8 mouse cellular contexts compared by ENCODE assay signal in the genomic region with DNA sequence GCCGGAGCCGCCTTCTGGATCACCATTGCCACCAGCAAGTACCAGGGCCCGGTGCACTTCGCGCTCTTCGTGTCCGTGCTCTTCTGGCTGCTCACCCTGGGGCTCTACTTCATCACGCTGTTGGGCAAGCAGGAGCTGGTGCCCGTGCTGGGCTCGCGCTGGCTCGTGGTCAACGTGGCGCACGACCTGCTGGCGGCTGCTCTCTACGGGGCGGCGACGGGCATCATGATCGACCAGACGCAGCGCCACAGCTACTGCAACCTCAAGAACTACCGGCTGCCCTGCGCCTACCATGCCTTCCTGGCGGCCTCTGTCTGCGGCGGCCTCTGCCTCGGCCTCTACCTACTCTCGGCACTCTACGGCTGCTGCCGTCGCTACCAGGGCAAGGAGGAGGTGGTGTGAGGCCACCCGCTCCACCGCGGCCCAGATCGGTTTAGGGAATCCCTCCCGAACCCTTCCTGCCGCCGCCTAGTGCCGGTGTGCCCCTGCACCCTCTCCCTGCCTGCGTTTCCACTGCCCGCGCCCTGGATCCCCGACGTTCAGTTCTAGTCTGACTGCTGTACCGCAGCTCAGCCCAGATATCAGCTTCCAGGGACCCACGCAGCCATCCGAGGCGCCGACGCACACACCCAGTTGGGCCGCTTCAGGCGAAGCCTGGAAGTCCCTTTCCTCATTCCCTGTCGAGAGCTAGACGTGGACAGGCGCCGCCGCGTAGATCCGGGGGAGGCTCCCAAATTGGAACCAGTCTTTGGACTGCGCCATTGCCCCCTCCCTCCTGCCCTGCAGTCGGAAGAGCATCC. TPM values are rescaled to one million over a fixed set of nuclear protein-coding genes. Genes with fewer than 3 reads are reported as not detected.
A peak's percentile ranks its signal among the peaks of the same experiment; 100 is the strongest.
DNase-seq lines count a peak whose midpoint lies in the region; ATAC-seq and TF ChIP-seq lines count a peak whose summit lies in the region.

No protein-coding gene starts in this region.

- no peaks in the 10 kb centered on the region for H3K9me3 ChIP-seq in ES-E14 (ENCODE audit: control insufficient read depth, insufficient read depth, low read depth, low read length)
- no peaks in the 10 kb centered on the region for H3K9me3 ChIP-seq in forebrain, embryonic 11.5 days (ENCODE audit: control insufficient read depth, low read length)

- TF ChIP-seq CTCF in bone marrow macrophage, adult 2 months (IDR thresholded peaks at IDR 0.05; ENCODE audit: low read depth, low read length) = no peak

- no peak for TF ChIP-seq POLR2A in bone marrow macrophage, adult 2 months (IDR thresholded peaks at IDR 0.05; ENCODE audit: borderline replicate concordance, low read depth, low read length)

- in situ Hi-C loops in ES-E14 (cut with MboI; ENCODE audit: low sequenced_read_pairs in 2 of 2, unreplicated experiment in 2 of 2) = no loop called here

- H3K9ac ChIP-seq in ES-E14 (ENCODE audit: insufficient read depth, low read depth, low read length, poor library complexity, severe bottlenecking) = peak overlapping the region; percentile 79
- peak overlapping the region; percentile 80 for H3K9ac ChIP-seq in forebrain, embryonic 11.5 days (ENCODE audit: low read length)

- H3K4me1 ChIP-seq in ES-E14 (ENCODE audit: control insufficient read depth in 2 of 2, insufficient read depth in 2 of 2, low read length in 2 of 2, poor library complexity in 1 of 2) = peaks cover 7 to 22% of the 10 kb centered on the region in 2 experiments
- H3K4me1 ChIP-seq in bone marrow macrophage, adult 2 months (ENCODE audit: control insufficient read depth, insufficient read depth, low read length) = peaks cover 40% of the 10 kb centered on the region
- H3K4me1 ChIP-seq in forebrain, embryonic 11.5 days (replicated peaks; ENCODE audit: control insufficient read depth, insufficient read depth, low read length) = 0 out of 2 replicates have a peak, but pooled peaks cover 3% of the 10 kb centered on the region

- peak overlapping the region; percentile 86 to 92 for H3K4me3 ChIP-seq in ES-E14 (ENCODE audit: insufficient read depth in 1 of 2, low read depth in 1 of 2, low read length in 2 of 2, poor library complexity in 1 of 2, severe bottlenecking in 1 of 2)
- peak overlapping the region; percentile 92 for H3K4me3 ChIP-seq in bone marrow macrophage, adult 2 months (ENCODE audit: insufficient read depth, low read length)
- H3K4me3 ChIP-seq in forebrain, embryonic 11.5 days (ENCODE audit: low read depth, low read length) = peak overlapping the region; percentile 60

- peak; percentile 37; the same call in 1 of the 2 replicates for ATAC-seq in forebrain, embryonic 11.5 days (replicated peaks; ENCODE audit: low FRiP score)

- whole genome bisulfite sequencing in forebrain, embryonic 11.5 days = 1% methylated on average over 63 of the region's 63 CpGs

- peak overlapping the region; percentile 2 for H3K27ac ChIP-seq in ES-E14 (ENCODE audit: insufficient read depth, low read depth, low read length, poor library complexity, severe bottlenecking)
- H3K27ac ChIP-seq in bone marrow macrophage, adult 2 months (ENCODE audit: insufficient read depth, low read depth, low read length) = peak overlapping the region; percentile 54
- no peak overlapping the region for H3K27ac ChIP-seq in forebrain, embryonic 11.5 days (ENCODE audit: low read depth, low read length)

- H3K4me2 ChIP-seq in forebrain, embryonic 11.5 days (ENCODE audit: low read depth, low read length, severe bottlenecking) = peak overlapping the region; percentile 84

- intact Hi-C loops in heart, postnatal 10 days (cut with DNase I) = loop anchor here (5.0 kb wide), 1 partner anchor 166 kb away; the partner anchor contains the start of genes Mms19 and Ubtd1

- peaks cover 6% of the 10 kb centered on the region; the same call in 1 of the 2 replicates for H3K36me3 ChIP-seq in ES-E14 (ENCODE audit: control insufficient read depth, insufficient read depth, low read length, poor library complexity, severe bottlenecking)
- H3K36me3 ChIP-seq in forebrain, embryonic 11.5 days (ENCODE audit: control insufficient read depth, insufficient read depth, low read length) = no peaks in the 10 kb centered on the region

- H3K27me3 ChIP-seq in forebrain, embryonic 11.5 days (ENCODE audit: control insufficient read depth, insufficient read depth, low read length) = peaks cover 14% of the 10 kb centered on the region

- DNase-seq in ES-E14 (ENCODE audit: low read depth, low spot score) = no peak
- peak; percentile 73 for DNase-seq in forebrain, embryonic 11.5 days (ENCODE audit: low spot score)
- peak; percentile 77 to 81 for DNase-seq in heart, postnatal 10 days
- DNase-seq in kidney, postnatal 36 days = peak; percentile 62 to 75
- peak; percentile 79 to 89 for DNase-seq in lung, postnatal 4 days
- peak; percentile 70 for DNase-seq in ovary, postnatal 36 days (ENCODE audit: low spot score)
- peak; percentile 73 to 76 for DNase-seq in urinary bladder, postnatal 4 days (ENCODE audit: low spot score in 2 of 2)

TF ChIP-seq in ES-E14, 5 proteins besides CTCF, POLR2A, EP300 and RAD21:
- TF ChIP-seq HCFC1 (IDR thresholded peaks at IDR 0.05; ENCODE audit: borderline replicate concordance, insufficient read depth, low read length) (no peak), ZC3H11A (IDR thresholded peaks at IDR 0.05; ENCODE audit: borderline replicate concordance, low read depth, low read length) (no peak), MAFK (IDR thresholded peaks at IDR 0.05; ENCODE audit: insufficient read depth, low read depth, low read length) (no peak), ZNF384 (IDR thresholded peaks at IDR 0.05; ENCODE audit: low read depth, low read length) (no peak), CHD2 (IDR thresholded peaks at IDR 0.05; ENCODE audit: low read depth, low read length) (no peak)

RNA-seq across cellular contexts. Expression of gene Marveld1, which starts 0.8 kb away (rescaled TPM):
- total RNA-seq in ES-E14 (2012; rRNA removed) = 39.8 and 56.3 TPM in 2 replicates
- polyA plus RNA-seq in bone marrow macrophage, adult 2 months (2012; ENCODE audit: insufficient read depth, insufficient read length, missing spikeins) = 32.4 TPM in 2 replicates
- polyA plus RNA-seq in forebrain, embryonic 11.5 days (2014; fragmentation: Nextera tagmentation; extraction: Ambion mirVana) = 8.7 and 9.7 TPM in 2 replicates
- 10 to 100 TPM; 30.3 to 31.2 TPM for total RNA-seq in heart, postnatal 10 days (2021)

RNA-seq across cellular contexts. Expression of gene Zfyve27, which starts 15.8 kb away (rescaled TPM):
- 45.9 and 78.1 TPM in 2 replicates for total RNA-seq in ES-E14 (2012; rRNA removed)
- polyA plus RNA-seq in bone marrow macrophage, adult 2 months (2012; ENCODE audit: insufficient read depth, insufficient read length, missing spikeins) = 30.7 and 32.3 TPM in 2 replicates
- 22.4 and 23.1 TPM in 2 replicates for polyA plus RNA-seq in forebrain, embryonic 11.5 days (2014; fragmentation: Nextera tagmentation; extraction: Ambion mirVana)
- 10 to 100 TPM; 27.6 to 29.6 TPM for total RNA-seq in heart, postnatal 10 days (2021)

RNA-seq across cellular contexts. Expression of gene Avpi1, which starts 19.1 kb away (rescaled TPM):
- 98.8 and 99.2 TPM in 2 replicates for total RNA-seq in ES-E14 (2012; rRNA removed)
- 16.9 and 21.3 TPM in 2 replicates for polyA plus RNA-seq in bone marrow macrophage, adult 2 months (2012; ENCODE audit: insufficient read depth, insufficient read length, missing spikeins)
- polyA plus RNA-seq in forebrain, embryonic 11.5 days (2014; fragmentation: Nextera tagmentation; extraction: Ambion mirVana) = 15.6 and 16.3 TPM in 2 replicates
- 10 to 100 TPM; 10.9 to 13.1 TPM for total RNA-seq in heart, postnatal 10 days (2021)

RNA-seq across cellular contexts. Expression of gene Sfrp5, which starts 54.1 kb away (rescaled TPM):
- total RNA-seq in ES-E14 (2012; rRNA removed) = 6.0 and 7.2 TPM in 2 replicates
- polyA plus RNA-seq in bone marrow macrophage, adult 2 months (2012; ENCODE audit: insufficient read depth, insufficient read length, missing spikeins) = not detected in 2 replicates
- 0.09 and 0.19 TPM in 2 replicates for polyA plus RNA-seq in forebrain, embryonic 11.5 days (2014; fragmentation: Nextera tagmentation; extraction: Ambion mirVana)
- 1 to 10 TPM; 1.0 to 2.3 TPM for total RNA-seq in heart, postnatal 10 days (2021)

RNA-seq across cellular contexts. Expression of gene Pi4k2a, which starts 57.7 kb away (rescaled TPM):
- total RNA-seq in ES-E14 (2012; rRNA removed) = 23.2 and 23.4 TPM in 2 replicates
- polyA plus RNA-seq in bone marrow macrophage, adult 2 months (2012; ENCODE audit: insufficient read depth, insufficient read length, missing spikeins) = 42.6 and 44.6 TPM in 2 replicates
- 29.0 and 30.7 TPM in 2 replicates for polyA plus RNA-seq in forebrain, embryonic 11.5 days (2014; fragmentation: Nextera tagmentation; extraction: Ambion mirVana)
- 10 to 100 TPM; 16.1 to 17.9 TPM for total RNA-seq in heart, postnatal 10 days (2021)
